Mouse (Mus musculus) lung, embryonic 16.5 days (tissue): ENCODE results near the gene Wnt7b. TPM values are rescaled to one million over a fixed set of nuclear protein-coding genes. Genes with fewer than 3 reads are reported as not detected.

ENCODE experiments used
- ATAC-seq: fragments of 200-750 bp; cut with Nextera tagmentation; 2 replicates; pipeline ENCODE4 v1.8.0; 2017; ENCODE audit warnings: low read depth, mild to moderate bottlenecking, moderate library complexity
- H3K27ac ChIP-seq: fragments of 300-500 bp; sonication (generic); 2 replicates; pipeline ENCODE4 v1.5.1; 2014; ENCODE audit warnings: mild to moderate bottlenecking, control low read depth, low read length
- H3K27me3 ChIP-seq: fragments of 300-500 bp; sonication (generic); 2 replicates; pipeline ENCODE4 v1.6.1; 2014; ENCODE audit warnings: low read depth, low read length, mixed read lengths; ENCODE audit not compliant: control insufficient read depth, insufficient read depth
- H3K36me3 ChIP-seq: fragments of 300-500 bp; sonication (generic); 2 replicates; pipeline ENCODE4 v1.6.1; 2014; ENCODE audit warnings: low read length; ENCODE audit not compliant: control insufficient read depth, insufficient read depth
- H3K4me1 ChIP-seq: fragments of 300-500 bp; sonication (generic); replicated peaks from 2 replicates; pipeline ENCODE4 v1.6.1; 2014; ENCODE audit warnings: low read length, mixed read lengths; ENCODE audit not compliant: control insufficient read depth, insufficient read depth
- H3K4me2 ChIP-seq: fragments of 300-500 bp; sonication (generic); 2 replicates; pipeline ENCODE4 v1.6.1; 2014; ENCODE audit warnings: low read depth, low read length, control low read depth
- H3K4me3 ChIP-seq: fragments of 300-500 bp; sonication (generic); 2 replicates; pipeline ENCODE4 v1.5.1; 2014; ENCODE audit warnings: mild to moderate bottlenecking, low read length, control low read depth
- H3K9ac ChIP-seq: fragments of 300-500 bp; sonication (generic); 2 replicates; pipeline ENCODE4 v1.6.1; 2014; ENCODE audit warnings: low read length, control low read depth
- H3K9me3 ChIP-seq: fragments of 300-500 bp; sonication (generic); 2 replicates; pipeline ENCODE4 v1.6.1; 2016; ENCODE audit warnings: low read length; ENCODE audit not compliant: control insufficient read depth
- WGBS: fragments of 180-500 bp; shearing (Covaris S2); extraction: QIAGEN DNeasy Blood & Tissue Kit; methylation state at CpG from one replicate; pipeline ENCODE4 v1.1.7; 2014; 5-methylcytosine and 5-hydroxymethylcytosine counted together
- polyA plus RNA-seq: library from polyadenylated mRNA; unstranded; fragments of >200 nt; fragmentation: Nextera tagmentation; extraction: Ambion mirVana; gene quantifications from 2 replicates; pipeline ENCODE4 v1.2.1, GENCODE M21; 2015

The Wnt7b gene
- 40.2 and 44.8 TPM in 2 replicates for polyA plus RNA-seq

GRCm38 (mm10) chr15:85582356-85582910, at the start of gene Wnt7b:
Gene Wnt7b (minus strand): TSS chr15:85582473.
- H3K9ac ChIP-seq: peak within 1 kb of the TSS; percentile 75
- peaks cover 6% of the 10 kb centered on the region; the same call in 1 of the 2 replicates for H3K4me1 ChIP-seq
- peaks cover 56% of the 10 kb centered on the region for H3K27me3 ChIP-seq
- H3K4me2 ChIP-seq: peak within 1 kb of the TSS; percentile 74
- WGBS: 7% methylated on average over 19 of the region's 19 CpGs
- peak within 1 kb of the TSS; percentile 88 for H3K27ac ChIP-seq
- H3K4me3 ChIP-seq: peak within 1 kb of the TSS; percentile 64
- no peak for ATAC-seq
- H3K36me3 ChIP-seq: no peaks in the 10 kb centered on the region
- H3K9me3 ChIP-seq: peaks cover 4% of the 10 kb centered on the region; the same call in 1 of the 2 replicates

GRCm38 (mm10) chr15:85631591-85631990, 49.3 kb upstream of the Wnt7b start:
- no peak overlapping the region for H3K9ac ChIP-seq
- H3K9me3 ChIP-seq: no peaks in the 10 kb centered on the region
- peaks cover 4% of the 10 kb centered on the region; the same call in 1 of the 2 replicates for H3K27me3 ChIP-seq
- H3K4me2 ChIP-seq: no peak overlapping the region
- 56% methylated on average over 2 of the region's 2 CpGs for WGBS
- no peak for ATAC-seq
- peaks cover 5% of the 10 kb centered on the region for H3K4me1 ChIP-seq
- H3K27ac ChIP-seq: no peak overlapping the region
- no peaks in the 10 kb centered on the region for H3K36me3 ChIP-seq
- H3K4me3 ChIP-seq: no peak overlapping the region

- ATAC-seq: no peak
- Histone ChIP-seq H3K9ac (no peak overlapping the region), H3K27me3 (peaks cover 14% of the 10 kb centered on the region), H3K4me3 (no peak overlapping the region), H3K36me3 (no peaks in the 10 kb centered on the region), H3K9me3 (no peaks in the 10 kb centered on the region), H3K27ac (no peak overlapping the region), H3K4me1 (peaks cover 4% of the 10 kb centered on the region), H3K4me2 (no peak overlapping the region)
- WGBS: 67% methylated on average over 7 of the region's 7 CpGs
Observed at GRCm38 (mm10) chr15:85629924-85630545, 47.8 kb upstream of the Wnt7b start.

GRCm38 (mm10) chr15:85625666-85626279, 43.5 kb upstream of the Wnt7b start:
- WGBS: 3% methylated on average over 64 of the region's 68 CpGs
- peak; percentile 69 for ATAC-seq

GRCm38 (mm10) chr15:85622213-85622612, 39.9 kb upstream of the Wnt7b start:
- H3K4me3 ChIP-seq: no peak overlapping the region
- ATAC-seq: no peak
- H3K36me3 ChIP-seq: no peaks in the 10 kb centered on the region
- WGBS: 69% methylated on average over 13 of the region's 13 CpGs
- no peaks in the 10 kb centered on the region for H3K9me3 ChIP-seq
- peaks cover 21% of the 10 kb centered on the region for H3K27me3 ChIP-seq
- no peak overlapping the region for H3K9ac ChIP-seq
- no peak overlapping the region for H3K4me2 ChIP-seq
- H3K27ac ChIP-seq: no peak overlapping the region
- H3K4me1 ChIP-seq: 0 out of 2 replicates have a peak, but pooled peaks cover 6% of the 10 kb centered on the region

More at GRCm38 (mm10) chr15:85625666-85626279, 43.5 kb upstream of the Wnt7b start:
- peak overlapping the region; percentile 52 for H3K4me3 ChIP-seq
- H3K36me3 ChIP-seq: no peaks in the 10 kb centered on the region
- H3K4me1 ChIP-seq: 0 out of 2 replicates have a peak, but pooled peaks cover 6% of the 10 kb centered on the region
- H3K9ac ChIP-seq: peak overlapping the region; percentile 74
- peaks cover 21% of the 10 kb centered on the region for H3K27me3 ChIP-seq
- H3K9me3 ChIP-seq: no peaks in the 10 kb centered on the region
- H3K4me2 ChIP-seq: peak overlapping the region; percentile 89
- H3K27ac ChIP-seq: no peak overlapping the region

GRCm38 (mm10) chr15:85615537-85616100, 33.3 kb upstream of the Wnt7b start:
- no peaks in the 10 kb centered on the region for H3K36me3 ChIP-seq
- 30% methylated on average over 21 of the region's 21 CpGs for WGBS

GRCm38 (mm10) chr15:85615075-85615474, 32.8 kb upstream of the Wnt7b start:
- peaks cover 31% of the 10 kb centered on the region for H3K4me1 ChIP-seq
- WGBS: 48% methylated on average over 22 of the region's 22 CpGs
- H3K9me3 ChIP-seq: no peaks in the 10 kb centered on the region
- H3K36me3 ChIP-seq: no peaks in the 10 kb centered on the region
- no peak for ATAC-seq
- H3K27ac ChIP-seq: no peak overlapping the region
- peak overlapping the region; percentile 18; the same call in 1 of the 2 replicates for H3K9ac ChIP-seq
- no peak overlapping the region for H3K4me2 ChIP-seq
- H3K4me3 ChIP-seq: no peak overlapping the region
- H3K27me3 ChIP-seq: no peaks in the 10 kb centered on the region

More at GRCm38 (mm10) chr15:85615537-85616100, 33.3 kb upstream of the Wnt7b start:
- no peak for ATAC-seq
- Histone ChIP-seq H3K4me3 (no peak overlapping the region), H3K9ac (peak overlapping the region; percentile 18; the same call in 1 of the 2 replicates), H3K27me3 (no peaks in the 10 kb centered on the region), H3K9me3 (no peaks in the 10 kb centered on the region), H3K4me1 (peaks cover 27% of the 10 kb centered on the region), H3K4me2 (no peak overlapping the region), H3K27ac (no peak overlapping the region)

- no peaks in the 10 kb centered on the region for H3K9me3 ChIP-seq
- H3K27me3 ChIP-seq: no peaks in the 10 kb centered on the region
- H3K4me1 ChIP-seq: peaks cover 31% of the 10 kb centered on the region
- WGBS: 50% methylated on average over 17 of the region's 17 CpGs
- H3K4me2 ChIP-seq: no peak overlapping the region
- H3K36me3 ChIP-seq: no peaks in the 10 kb centered on the region
- H3K9ac ChIP-seq: peak overlapping the region; percentile 27; the same call in 1 of the 2 replicates
- ATAC-seq: peak; percentile 41
- no peak overlapping the region for H3K4me3 ChIP-seq
- H3K27ac ChIP-seq: peak overlapping the region; percentile 81
Observed at GRCm38 (mm10) chr15:85613358-85614266, 31.3 kb upstream of the Wnt7b start.
